Mouse (Mus musculus): Measurements from ENCODE around the gene Ppp1r9a.

- TF ChIP-seq CTCF (IDR thresholded peaks at IDR 0.05; ENCODE audit: extremely low read depth, insufficient read depth, insufficient read length, insufficient replicate concordance), result no peak
- no peak for TF ChIP-seq POLR2A (IDR thresholded peaks at IDR 0.05; ENCODE audit: low read depth, low read length)
These were observed 116.5 kb downstream of the Ppp1r9a start for GRCm38 (mm10) chr6:5019208-5019607.
